Mouse (Mus musculus) macrophage (primary cell): ENCODE measurements around the gene Exog. TPM values are rescaled to one million over a fixed set of nuclear protein-coding genes. Genes with fewer than 3 reads are reported as not detected.

Experiments used
- H3K27ac ChIP-seq: fragments of 350-480 bp; formaldehyde crosslinking; 2 replicates; pipeline ENCODE4 v1.9.0; 2021
- H3K36me3 ChIP-seq: fragments of 350-480 bp; formaldehyde crosslinking; 2 replicates; pipeline ENCODE4 v1.9.0; 2021; ENCODE audit errors: inconsistent target
- H3K4me3 ChIP-seq: fragments of 350-480 bp; formaldehyde crosslinking; 2 replicates; pipeline ENCODE4 v1.9.0; 2021; ENCODE audit errors: inconsistent target
- H3K79me2 ChIP-seq: fragments of 350-480 bp; formaldehyde crosslinking; 2 replicates; pipeline ENCODE4 v1.9.0; 2021; ENCODE audit errors: inconsistent target
- WGBS: methylation state at CpG from one replicate; pipeline ENCODE4 v1.1.7; 2026; ENCODE audit warnings: inconsistent platforms; ENCODE audit not compliant: missing documents; 5-methylcytosine and 5-hydroxymethylcytosine counted together
- polyA plus RNA-seq: library from polyadenylated mRNA; stranded (reverse); fragments of 250-400 nt; gene quantifications from 3 replicates; pipeline ENCODE4 v1.2.4, GENCODE M21; 2018; ENCODE audit warnings: inconsistent platforms

Exog gene
- polyA plus RNA-seq, 1 experiment from 2014 or later = 2.6 TPM

GRCm38 (mm10) chr9:119504981-119505658, 60.4 kb downstream of the Exog start:
- H3K27ac ChIP-seq = no peak overlapping the region
- 55% methylated on average over 10 of the region's 11 CpGs for WGBS

GRCm38 (mm10) chr9:119510902-119511301, 66.2 kb downstream of the Exog start:
- H3K79me2 ChIP-seq = no peaks in the 10 kb centered on the region
- WGBS = 89% methylated on average over 6 of the region's 6 CpGs

More at GRCm38 (mm10) chr9:119504981-119505658, 60.4 kb downstream of the Exog start:
- H3K79me2 ChIP-seq = no peaks in the 10 kb centered on the region
- no peak overlapping the region for H3K4me3 ChIP-seq
- H3K36me3 ChIP-seq = no peaks in the 10 kb centered on the region

DNA sequence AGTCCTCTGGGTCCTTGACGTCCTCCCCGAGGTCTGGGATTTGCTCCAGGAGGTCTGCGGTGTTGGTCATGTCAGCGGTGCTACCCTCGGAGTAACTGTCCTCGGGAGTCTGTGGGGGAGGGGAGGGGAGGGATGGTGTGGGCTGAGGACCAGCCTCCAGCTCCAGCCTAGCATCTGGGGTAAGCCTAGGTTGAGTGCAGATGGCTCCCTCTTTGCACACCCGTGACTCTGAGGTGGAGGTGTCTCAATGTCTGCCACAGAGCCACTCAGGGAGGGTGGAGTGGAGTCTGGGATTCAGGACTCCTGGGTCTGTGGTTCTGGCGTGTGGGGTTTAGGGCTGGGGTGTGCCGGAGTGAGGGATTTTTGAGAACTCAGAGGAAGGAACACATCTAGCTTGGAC, 68.2 kb downstream of the Exog start:
- no peak overlapping the region for H3K4me3 ChIP-seq
- 89% methylated on average over 9 of the region's 9 CpGs for WGBS
- no peaks in the 10 kb centered on the region for H3K36me3 ChIP-seq
- H3K79me2 ChIP-seq = no peaks in the 10 kb centered on the region
- H3K27ac ChIP-seq = no peak overlapping the region

More at GRCm38 (mm10) chr9:119510902-119511301, 66.2 kb downstream of the Exog start:
- no peak overlapping the region for H3K4me3 ChIP-seq
- H3K27ac ChIP-seq = no peak overlapping the region
- H3K36me3 ChIP-seq = no peaks in the 10 kb centered on the region

- 83% methylated on average over 8 of the region's 8 CpGs for WGBS
- H3K36me3 ChIP-seq = no peaks in the 10 kb centered on the region
- H3K4me3 ChIP-seq = no peak overlapping the region
- H3K27ac ChIP-seq = no peak overlapping the region
- no peaks in the 10 kb centered on the region for H3K79me2 ChIP-seq
These were observed 69.1 kb downstream of the Exog start for GRCm38 (mm10) chr9:119513816-119514215.

- Histone ChIP-seq H3K36me3 (no peaks in the 10 kb centered on the region), H3K79me2 (no peaks in the 10 kb centered on the region), H3K27ac (no peak overlapping the region), H3K4me3 (no peak overlapping the region)
- WGBS = 76% methylated on average over 8 of the region's 8 CpGs
These were observed 70.2 kb downstream of the Exog start for GRCm38 (mm10) chr9:119514986-119515385.

Other genes with a start within 250 kb of the Exog start
- gene Slc22a13, start 235.8 kb upstream of the Exog start, polyA plus RNA-seq = not detected in 3 replicates
- gene Oxsr1, start 122.5 kb upstream of the Exog start, polyA plus RNA-seq = 16.4 to 22.2 TPM (median 20.9 TPM) in 3 replicates
- gene Acaa1a, start 105.3 kb upstream of the Exog start, polyA plus RNA-seq = 27.8 to 102 TPM (median 60.2 TPM) in 3 replicates
- gene Myd88, start 103.5 kb upstream of the Exog start, polyA plus RNA-seq = 43.1 to 84.4 TPM (median 77.6 TPM) in 3 replicates
- gene Xylb, start 87.6 kb upstream of the Exog start, polyA plus RNA-seq = 3.0 to 5.5 TPM (median 3.1 TPM) in 3 replicates
- not detected in 3 replicates for gene Slc22a14, start 79.4 kb upstream of the Exog start, polyA plus RNA-seq
- gene Acvr2b, start 42.8 kb upstream of the Exog start, polyA plus RNA-seq = 0.65 to 1.7 TPM (median 0.74 TPM) in 3 replicates
- not detected in 3 replicates for gene Scn5a, start 134.1 kb downstream of the Exog start, polyA plus RNA-seq